Mouse (Mus musculus): ENCODE measurements at regions not wholly inside any gene's neighbourhood (a gene's known extent, or its start where the extent isn't known, plus 50 kb on each side); places are given as distances from the start of the nearest gene placed in this dataset.

DNA sequence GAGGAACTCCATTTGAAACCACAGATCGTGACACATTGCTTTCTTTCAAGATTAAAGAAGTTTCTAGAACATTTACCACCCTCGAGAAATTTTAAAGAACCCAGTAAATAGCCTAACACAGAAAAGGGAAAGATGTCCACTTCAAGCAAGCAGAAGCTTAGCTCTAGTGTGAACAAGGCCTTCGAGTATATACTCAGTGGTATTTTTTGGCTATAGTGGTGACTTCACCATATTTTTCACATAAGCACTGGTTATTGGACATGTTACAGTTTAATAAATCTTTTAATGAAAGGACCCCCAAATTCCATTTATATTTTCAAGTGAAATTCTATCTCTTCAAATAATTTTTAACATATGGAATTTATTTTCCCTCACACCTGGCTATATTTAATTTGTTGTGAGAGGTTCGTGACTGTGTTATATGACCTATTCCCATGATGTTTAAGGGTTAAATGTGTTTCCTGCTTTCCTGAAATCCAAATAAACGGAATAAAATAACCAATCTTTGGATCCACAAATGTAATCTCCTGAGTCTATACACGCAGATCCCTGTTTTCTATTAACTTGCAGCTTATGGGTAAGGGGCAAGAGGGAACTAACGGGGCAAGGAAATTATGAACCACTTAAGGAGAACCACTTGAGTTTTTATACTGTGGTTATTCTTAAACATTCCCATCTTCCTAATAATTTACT is 60.6 kb upstream of the Tas2r134 start:
- no peak overlapping the region for H3K9ac ChIP-seq (ENCODE audit: low read length)
- 63% methylated on average over 7 of the region's 7 CpGs for WGBS

DNA sequence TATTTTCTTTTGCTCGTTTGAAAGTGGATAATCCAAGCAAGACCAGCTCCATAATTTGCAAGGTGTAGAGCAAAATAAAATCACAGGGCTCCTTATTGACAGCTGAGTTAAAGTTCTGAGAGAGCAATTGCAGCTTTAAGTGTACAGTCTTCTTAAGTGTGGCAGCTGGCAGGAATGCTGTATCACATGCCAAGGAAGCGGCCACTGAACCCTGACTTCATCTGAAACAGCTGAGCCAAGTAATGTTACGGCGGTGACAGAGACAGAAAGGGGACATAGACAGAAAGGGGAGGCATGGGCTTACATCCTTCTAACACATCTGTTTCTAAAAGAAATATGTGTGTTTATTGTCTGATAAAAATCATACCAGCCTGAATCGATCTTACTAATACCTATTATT is 63.4 kb upstream of the Tas2r134 start:
- H3K4me1 ChIP-seq (replicated peaks; ENCODE audit: control insufficient read depth, insufficient read depth, low read length): no peaks in the 10 kb centered on the region
- H3K9me3 ChIP-seq (ENCODE audit: control insufficient read depth, low read length): no peaks in the 10 kb centered on the region
- WGBS: 80% methylated on average over 5 of the region's 5 CpGs
- H3K4me2 ChIP-seq (ENCODE audit: low read length): no peak overlapping the region
- ATAC-seq (replicated peaks; ENCODE audit: low FRiP score, low TSS enrichment, low read depth) (no peak), DNase-seq (ENCODE audit: low spot score) (no peak)
- H3K36me3 ChIP-seq (ENCODE audit: control insufficient read depth, insufficient read depth, low read length): no peaks in the 10 kb centered on the region
- no peak overlapping the region for H3K27ac ChIP-seq (ENCODE audit: low read depth)
- H3K27me3 ChIP-seq (replicated peaks; ENCODE audit: control insufficient read depth, insufficient read depth, low read length): no peaks in the 10 kb centered on the region
- no peak overlapping the region for H3K4me3 ChIP-seq (ENCODE audit: low read depth, low read length)
- no peak overlapping the region for H3K9ac ChIP-seq (ENCODE audit: low read length)

More for the DNA sequence above, 60.6 kb upstream of the Tas2r134 start:
- no peak overlapping the region for H3K4me3 ChIP-seq (ENCODE audit: low read depth, low read length)
- H3K36me3 ChIP-seq (ENCODE audit: control insufficient read depth, insufficient read depth, low read length): no peaks in the 10 kb centered on the region
- H3K4me1 ChIP-seq (replicated peaks; ENCODE audit: control insufficient read depth, insufficient read depth, low read length): no peaks in the 10 kb centered on the region
- no peak overlapping the region for H3K4me2 ChIP-seq (ENCODE audit: low read length)
- no peaks in the 10 kb centered on the region for H3K9me3 ChIP-seq (ENCODE audit: control insufficient read depth, low read length)
- DNase-seq (ENCODE audit: low spot score): no peak
- ATAC-seq (replicated peaks; ENCODE audit: low FRiP score, low TSS enrichment, low read depth): no peak
- H3K27me3 ChIP-seq (replicated peaks; ENCODE audit: control insufficient read depth, insufficient read depth, low read length): no peaks in the 10 kb centered on the region
- H3K27ac ChIP-seq (ENCODE audit: low read depth): no peak overlapping the region

DNA sequence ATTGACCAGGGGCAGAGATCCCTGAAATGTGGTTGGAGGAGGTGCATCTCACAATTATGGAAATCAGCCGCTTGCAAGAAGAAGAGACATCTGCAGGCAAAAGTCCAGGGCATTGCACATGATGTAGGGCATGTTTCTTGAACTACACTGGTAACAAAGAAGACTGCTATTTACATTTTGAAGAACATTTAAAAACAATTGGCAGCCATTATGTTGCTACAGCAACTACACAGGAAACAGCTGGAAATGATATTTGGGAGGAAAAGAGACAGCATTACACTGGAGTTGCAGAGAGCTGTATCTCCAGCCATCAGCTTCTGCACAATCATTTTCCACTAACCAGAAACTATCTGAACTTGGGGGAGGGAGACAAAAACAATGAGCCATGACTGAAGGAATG is 64.1 kb upstream of the Tas2r134 start:
- Histone ChIP-seq H3K9me3 (ENCODE audit: control insufficient read depth, low read length) (no peaks in the 10 kb centered on the region), H3K36me3 (ENCODE audit: control insufficient read depth, insufficient read depth, low read length) (no peaks in the 10 kb centered on the region), H3K4me3 (ENCODE audit: low read depth, low read length) (no peak overlapping the region), H3K27ac (ENCODE audit: low read depth) (peak overlapping the region; percentile 34; the same call in 1 of the 2 replicates), H3K9ac (ENCODE audit: low read length) (no peak overlapping the region), H3K4me1 (replicated peaks; ENCODE audit: control insufficient read depth, insufficient read depth, low read length) (no peaks in the 10 kb centered on the region), H3K27me3 (replicated peaks; ENCODE audit: control insufficient read depth, insufficient read depth, low read length) (no peaks in the 10 kb centered on the region), H3K4me2 (ENCODE audit: low read length) (no peak overlapping the region)
- DNase-seq (ENCODE audit: low spot score) (no peak), ATAC-seq (replicated peaks; ENCODE audit: low FRiP score, low TSS enrichment, low read depth) (no peak)
- WGBS: 74% methylated on average over 1 of the region's 1 CpGs

DNA sequence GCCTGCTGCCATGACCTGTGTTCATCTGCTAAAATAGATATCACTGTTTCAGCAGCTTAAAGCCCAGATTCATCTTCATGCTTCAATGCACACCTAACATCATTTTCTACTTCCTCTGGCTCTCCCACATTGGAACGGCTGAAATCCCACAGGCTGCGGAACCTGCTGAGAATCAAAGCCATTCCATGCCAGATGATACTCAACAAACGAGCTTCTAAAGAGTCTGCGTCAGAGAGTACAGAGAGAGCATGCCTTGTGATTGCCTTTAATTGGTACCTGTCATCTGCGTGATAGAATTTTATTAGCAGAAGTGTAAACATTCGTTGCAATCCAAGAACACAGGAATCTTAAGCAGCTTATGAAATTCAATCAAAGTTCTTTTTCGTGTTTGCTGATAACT is 76.4 kb upstream of the Tas2r134 start:
- Histone ChIP-seq H3K9ac (ENCODE audit: low read length) (no peak overlapping the region), H3K9me3 (ENCODE audit: control insufficient read depth, low read length) (no peaks in the 10 kb centered on the region), H3K4me1 (replicated peaks; ENCODE audit: control insufficient read depth, insufficient read depth, low read length) (no peaks in the 10 kb centered on the region), H3K27me3 (replicated peaks; ENCODE audit: control insufficient read depth, insufficient read depth, low read length) (no peaks in the 10 kb centered on the region), H3K27ac (ENCODE audit: low read depth) (no peak overlapping the region), H3K36me3 (ENCODE audit: control insufficient read depth, insufficient read depth, low read length) (no peaks in the 10 kb centered on the region), H3K4me2 (ENCODE audit: low read length) (no peak overlapping the region), H3K4me3 (ENCODE audit: low read depth, low read length) (no peak overlapping the region)
- DNase-seq (ENCODE audit: low spot score) (no peak), ATAC-seq (replicated peaks; ENCODE audit: low FRiP score, low TSS enrichment, low read depth) (no peak)
- 52% methylated on average over 7 of the region's 7 CpGs for WGBS

DNA sequence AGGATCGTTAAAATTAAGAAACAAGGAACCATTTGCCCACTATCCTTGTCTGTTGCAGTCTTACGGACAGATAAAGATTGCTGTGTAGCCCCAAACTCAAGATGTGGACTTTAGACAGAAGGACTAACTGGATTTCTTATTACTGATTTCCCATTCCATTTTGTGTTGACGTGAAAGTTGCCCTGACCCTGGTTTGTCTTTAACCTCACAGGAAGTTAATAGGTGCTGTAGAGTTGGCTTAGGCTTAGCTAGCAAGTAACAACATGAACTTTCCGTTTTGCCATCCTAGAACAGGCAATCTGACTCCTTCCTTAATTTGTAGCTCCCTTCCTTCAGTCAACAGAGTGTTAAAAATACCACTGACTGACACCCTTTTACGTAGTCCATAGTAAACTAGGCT is 78.2 kb upstream of the Tas2r134 start:
- H3K27me3 ChIP-seq (replicated peaks; ENCODE audit: control insufficient read depth, insufficient read depth, low read length): no peaks in the 10 kb centered on the region
- H3K36me3 ChIP-seq (ENCODE audit: control insufficient read depth, insufficient read depth, low read length): no peaks in the 10 kb centered on the region
- no peak overlapping the region for H3K4me3 ChIP-seq (ENCODE audit: low read depth, low read length)
- WGBS: 90% methylated on average over 5 of the region's 5 CpGs
- DNase-seq (ENCODE audit: low spot score): no peak
- no peaks in the 10 kb centered on the region for H3K9me3 ChIP-seq (ENCODE audit: control insufficient read depth, low read length)
- H3K27ac ChIP-seq (ENCODE audit: low read depth): no peak overlapping the region
- H3K4me2 ChIP-seq (ENCODE audit: low read length): no peak overlapping the region
- no peak overlapping the region for H3K9ac ChIP-seq (ENCODE audit: low read length)
- no peak for ATAC-seq (replicated peaks; ENCODE audit: low FRiP score, low TSS enrichment, low read depth)
- no peaks in the 10 kb centered on the region for H3K4me1 ChIP-seq (replicated peaks; ENCODE audit: control insufficient read depth, insufficient read depth, low read length)

DNA sequence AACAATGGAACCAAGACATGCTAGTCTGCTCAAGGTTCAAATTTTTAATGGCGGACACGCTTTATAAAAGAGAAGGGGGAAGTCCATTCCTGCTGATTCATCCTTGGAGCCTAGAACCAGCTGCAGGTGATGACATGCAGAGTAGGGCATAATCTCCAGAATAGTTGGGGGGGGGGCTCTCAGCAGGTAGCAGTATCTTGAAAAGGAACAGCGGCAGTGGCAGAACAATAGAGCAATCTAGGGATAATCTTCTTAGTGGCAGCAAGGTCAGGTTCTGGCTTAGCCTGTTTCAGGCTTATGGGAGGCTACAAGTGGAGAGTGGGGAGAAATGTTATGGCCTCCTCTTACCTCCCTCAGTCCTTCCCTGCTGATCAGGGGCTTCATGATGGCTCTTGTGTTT is 81.1 kb upstream of the Tas2r134 start:
- ATAC-seq (replicated peaks; ENCODE audit: low FRiP score, low TSS enrichment, low read depth) (no peak), DNase-seq (ENCODE audit: low spot score) (no peak)
- H3K4me1 ChIP-seq (replicated peaks; ENCODE audit: control insufficient read depth, insufficient read depth, low read length): no peaks in the 10 kb centered on the region
- no peak overlapping the region for H3K4me2 ChIP-seq (ENCODE audit: low read length)
- no peaks in the 10 kb centered on the region for H3K27me3 ChIP-seq (replicated peaks; ENCODE audit: control insufficient read depth, insufficient read depth, low read length)
- WGBS: 90% methylated on average over 3 of the region's 3 CpGs
- H3K9me3 ChIP-seq (ENCODE audit: control insufficient read depth, low read length): no peaks in the 10 kb centered on the region
- H3K27ac ChIP-seq (ENCODE audit: low read depth): no peak overlapping the region
- no peak overlapping the region for H3K9ac ChIP-seq (ENCODE audit: low read length)
- H3K36me3 ChIP-seq (ENCODE audit: control insufficient read depth, insufficient read depth, low read length): no peaks in the 10 kb centered on the region
- H3K4me3 ChIP-seq (ENCODE audit: low read depth, low read length): no peak overlapping the region

DNA sequence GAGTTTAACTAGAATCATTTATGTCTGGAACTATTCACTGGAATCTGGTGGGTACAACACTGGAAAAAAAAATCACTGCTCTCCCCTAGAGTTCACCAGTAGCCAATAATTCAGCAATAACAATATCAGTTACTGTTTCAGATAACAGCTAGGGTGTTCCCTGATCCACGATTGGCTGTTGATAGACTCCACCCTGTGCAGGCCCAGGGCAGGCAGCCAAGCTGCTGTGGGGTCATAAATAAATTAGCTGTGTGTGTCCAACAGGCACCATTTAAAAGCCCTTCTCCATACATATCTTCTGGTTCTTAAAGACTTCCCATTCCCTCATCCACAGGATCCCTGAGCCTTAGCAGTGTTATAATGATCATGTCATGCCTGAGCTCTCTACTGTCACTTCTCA is 83.4 kb upstream of the Tas2r134 start:
- Histone ChIP-seq H3K4me2 (ENCODE audit: low read length) (no peak overlapping the region), H3K4me3 (ENCODE audit: low read depth, low read length) (no peak overlapping the region), H3K27ac (ENCODE audit: low read depth) (no peak overlapping the region), H3K27me3 (replicated peaks; ENCODE audit: control insufficient read depth, insufficient read depth, low read length) (no peaks in the 10 kb centered on the region), H3K4me1 (replicated peaks; ENCODE audit: control insufficient read depth, insufficient read depth, low read length) (no peaks in the 10 kb centered on the region), H3K9ac (ENCODE audit: low read length) (no peak overlapping the region), H3K36me3 (ENCODE audit: control insufficient read depth, insufficient read depth, low read length) (no peaks in the 10 kb centered on the region), H3K9me3 (ENCODE audit: control insufficient read depth, low read length) (no peaks in the 10 kb centered on the region)
- no peak for DNase-seq (ENCODE audit: low spot score)
- 39% methylated on average over 1 of the region's 1 CpGs for WGBS
- no peak for ATAC-seq (replicated peaks; ENCODE audit: low FRiP score, low TSS enrichment, low read depth)

DNA sequence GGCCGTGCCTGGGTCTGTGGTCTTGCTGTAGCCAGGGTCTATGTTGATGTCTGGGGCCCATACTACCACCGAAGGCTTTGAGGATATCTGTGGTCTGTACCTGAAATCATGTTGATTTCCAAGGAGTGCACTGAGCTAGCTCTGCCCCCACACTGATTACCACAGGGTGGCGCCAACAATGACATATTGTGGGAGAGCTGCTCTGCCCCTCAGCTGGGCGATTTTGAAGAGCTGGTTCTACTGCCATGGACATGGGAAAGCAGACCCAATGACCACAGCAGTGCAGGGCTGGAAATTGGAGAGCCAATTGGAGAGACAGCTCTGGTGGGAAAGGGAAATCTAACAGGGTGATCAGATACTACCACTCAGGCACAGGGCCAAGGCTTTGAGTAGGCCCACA is 85.0 kb upstream of the Tas2r134 start:
- Histone ChIP-seq H3K9me3 (ENCODE audit: control insufficient read depth, low read length) (no peaks in the 10 kb centered on the region), H3K36me3 (ENCODE audit: control insufficient read depth, insufficient read depth, low read length) (no peaks in the 10 kb centered on the region), H3K4me2 (ENCODE audit: low read length) (no peak overlapping the region), H3K4me1 (replicated peaks; ENCODE audit: control insufficient read depth, insufficient read depth, low read length) (no peaks in the 10 kb centered on the region), H3K27ac (ENCODE audit: low read depth) (no peak overlapping the region), H3K4me3 (ENCODE audit: low read depth, low read length) (no peak overlapping the region), H3K9ac (ENCODE audit: low read length) (no peak overlapping the region), H3K27me3 (replicated peaks; ENCODE audit: control insufficient read depth, insufficient read depth, low read length) (no peaks in the 10 kb centered on the region)
- 81% methylated on average over 4 of the region's 4 CpGs for WGBS
- no peak for ATAC-seq (replicated peaks; ENCODE audit: low FRiP score, low TSS enrichment, low read depth)
- DNase-seq (ENCODE audit: low spot score): no peak

DNA sequence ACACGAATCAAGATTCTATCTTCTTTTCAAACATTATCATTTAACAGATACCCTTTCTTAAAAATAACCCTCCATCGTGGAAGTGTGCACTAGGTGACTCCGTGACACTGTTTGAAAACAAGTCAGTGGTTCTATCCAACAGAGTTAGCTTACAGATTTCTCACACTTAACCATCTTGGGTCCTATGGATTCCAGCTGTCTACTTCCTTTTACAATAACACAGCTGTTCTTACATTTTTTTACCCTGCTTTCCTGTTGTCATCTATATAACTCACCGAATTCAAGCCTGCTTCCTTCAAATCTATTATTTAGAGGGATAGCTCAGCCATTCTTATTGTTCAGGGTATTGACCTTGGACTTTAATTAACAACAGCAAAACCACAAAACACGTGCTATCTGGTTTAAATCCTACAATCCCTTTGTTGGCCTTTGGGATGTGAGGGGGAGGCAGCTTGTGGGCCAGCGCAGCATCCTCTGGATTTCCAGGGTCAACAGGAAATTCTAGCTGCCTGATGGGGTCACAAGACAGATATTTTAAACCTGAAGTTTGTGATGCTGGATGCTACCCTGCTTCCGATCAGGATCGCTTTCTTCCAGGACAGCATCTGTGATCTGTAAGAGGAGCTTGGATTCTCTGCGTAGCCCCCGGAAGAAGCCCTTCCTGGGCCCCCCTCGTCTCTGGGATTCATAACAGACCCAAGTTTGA is 94.4 kb upstream of the Tas2r134 start:
- WGBS: 33% methylated on average over 11 of the region's 11 CpGs
- no peak overlapping the region for H3K4me3 ChIP-seq (ENCODE audit: low read depth, low read length)
- peak; percentile 85; the same call in 1 of the 2 replicates for ATAC-seq (replicated peaks; ENCODE audit: low FRiP score, low TSS enrichment, low read depth)
- H3K4me1 ChIP-seq (replicated peaks; ENCODE audit: control insufficient read depth, insufficient read depth, low read length): peaks cover 28% of the 10 kb centered on the region
- no peaks in the 10 kb centered on the region for H3K9me3 ChIP-seq (ENCODE audit: control insufficient read depth, low read length)
- peak overlapping the region; percentile 86 for H3K27ac ChIP-seq (ENCODE audit: low read depth)
- H3K36me3 ChIP-seq (ENCODE audit: control insufficient read depth, insufficient read depth, low read length): no peaks in the 10 kb centered on the region
- 0 out of 2 replicates have a peak overlapping the region, but pooled peaks have one; percentile 15 for H3K4me2 ChIP-seq (ENCODE audit: low read length)
- DNase-seq (ENCODE audit: low spot score): peak; percentile 64
- H3K27me3 ChIP-seq (replicated peaks; ENCODE audit: control insufficient read depth, insufficient read depth, low read length): no peaks in the 10 kb centered on the region
- H3K9ac ChIP-seq (ENCODE audit: low read length): no peak overlapping the region

Data from intestine, embryonic 14.5 days (tissue).